Mouse (Mus musculus): Measurements from ENCODE around the gene Col5a2. TPM values are rescaled to one million over a fixed set of nuclear protein-coding genes. Genes with fewer than 3 reads are reported as not detected.

Gene Col5a2
- polyA plus RNA-seq, 1 experiment from 2014 or later, result 12.4 TPM

DNA sequence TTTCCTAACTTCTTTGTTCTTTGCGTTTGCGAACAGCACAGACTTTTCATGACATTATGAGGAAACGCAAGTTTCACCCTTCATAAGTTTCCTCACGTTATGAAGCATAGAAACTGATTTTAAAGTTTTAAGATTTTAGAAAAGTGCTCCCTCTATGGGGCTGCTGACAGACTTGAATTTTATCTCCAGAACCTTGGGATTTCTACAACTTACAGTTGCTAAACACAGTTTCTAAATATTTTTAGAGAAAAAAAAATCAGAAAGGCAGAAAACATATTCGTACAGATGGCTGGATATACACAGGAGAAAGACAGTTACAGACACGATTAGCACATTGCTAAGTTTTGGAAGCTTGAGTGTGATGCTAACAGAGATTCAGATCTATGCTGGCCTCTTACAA lies 1.6 kb downstream of the Col5a2 start:
- peak overlapping the region; percentile 35 for H3K4me3 ChIP-seq (replicated peaks; ENCODE audit: low read depth, low read length)
- H3K4me1 ChIP-seq (ENCODE audit: control insufficient read depth, insufficient read depth, low read length), result peaks cover 4% of the 10 kb centered on the region; the same call in 1 of the 2 replicates
- no peaks in the 10 kb centered on the region for H3K27me3 ChIP-seq (ENCODE audit: control insufficient read depth, insufficient read depth, low read length)
- no peaks in the 10 kb centered on the region for H3K9me3 ChIP-seq (ENCODE audit: control insufficient read depth, low read length)
- H3K27ac ChIP-seq (replicated peaks; ENCODE audit: low read depth, low read length), result no peak overlapping the region
- DNase-seq, result peak; percentile 14
- ATAC-seq (ENCODE audit: low FRiP score, low TSS enrichment), result no peak
- H3K36me3 ChIP-seq (ENCODE audit: control insufficient read depth, insufficient read depth, low read length), result no peaks in the 10 kb centered on the region
- peak overlapping the region; percentile 57 for H3K4me2 ChIP-seq (ENCODE audit: low read length)
- no peak overlapping the region for H3K9ac ChIP-seq (replicated peaks; ENCODE audit: low read length)
- 59% methylated on average over 6 of the region's 6 CpGs for WGBS

- H3K9ac ChIP-seq (replicated peaks; ENCODE audit: low read length), result no peak overlapping the region
- H3K27me3 ChIP-seq (ENCODE audit: control insufficient read depth, insufficient read depth, low read length), result no peaks in the 10 kb centered on the region
- ATAC-seq (ENCODE audit: low FRiP score, low TSS enrichment), result no peak
- H3K36me3 ChIP-seq (ENCODE audit: control insufficient read depth, insufficient read depth, low read length), result no peaks in the 10 kb centered on the region
- H3K4me2 ChIP-seq (ENCODE audit: low read length), result no peak overlapping the region
- peaks cover 4% of the 10 kb centered on the region; the same call in 1 of the 2 replicates for H3K4me1 ChIP-seq (ENCODE audit: control insufficient read depth, insufficient read depth, low read length)
- WGBS, result 91% methylated on average over 6 of the region's 6 CpGs
- no peak overlapping the region for H3K4me3 ChIP-seq (replicated peaks; ENCODE audit: low read depth, low read length)
- no peak overlapping the region for H3K27ac ChIP-seq (replicated peaks; ENCODE audit: low read depth, low read length)
- DNase-seq, result no peak
- H3K9me3 ChIP-seq (ENCODE audit: control insufficient read depth, low read length), result no peaks in the 10 kb centered on the region
These were observed 2.6 kb downstream of the Col5a2 start for GRCm38 (mm10) chr1:45500456-45500855.

DNA sequence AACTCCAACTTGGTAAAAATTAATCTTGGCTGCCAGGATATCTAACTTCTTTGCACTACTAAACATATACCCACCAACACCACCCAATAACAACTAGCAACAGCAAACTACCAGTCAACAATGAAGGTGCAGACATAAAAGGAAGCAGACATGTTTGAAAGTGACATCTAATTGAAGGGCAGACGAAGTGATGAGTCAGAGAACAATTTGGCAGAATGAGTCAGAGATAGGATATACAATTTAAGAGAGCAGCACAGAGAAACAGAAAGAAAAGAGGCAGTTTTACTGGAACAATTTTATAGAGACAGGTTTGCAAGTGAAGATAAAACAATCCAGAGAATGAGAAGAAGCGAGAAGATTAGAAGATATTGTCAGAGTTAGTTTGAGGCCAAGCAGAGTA lies 8.1 kb downstream of the Col5a2 start:
- WGBS, result 90% methylated on average over 2 of the region's 2 CpGs
- ATAC-seq (ENCODE audit: low FRiP score, low TSS enrichment), result no peak
- H3K27me3 ChIP-seq (ENCODE audit: control insufficient read depth, insufficient read depth, low read length), result no peaks in the 10 kb centered on the region
- H3K9ac ChIP-seq (replicated peaks; ENCODE audit: low read length), result no peak overlapping the region
- no peaks in the 10 kb centered on the region for H3K9me3 ChIP-seq (ENCODE audit: control insufficient read depth, low read length)
- H3K4me1 ChIP-seq (ENCODE audit: control insufficient read depth, insufficient read depth, low read length), result no peaks in the 10 kb centered on the region
- H3K36me3 ChIP-seq (ENCODE audit: control insufficient read depth, insufficient read depth, low read length), result no peaks in the 10 kb centered on the region
- no peak overlapping the region for H3K4me2 ChIP-seq (ENCODE audit: low read length)
- H3K4me3 ChIP-seq (replicated peaks; ENCODE audit: low read depth, low read length), result no peak overlapping the region
- DNase-seq, result no peak
- no peak overlapping the region for H3K27ac ChIP-seq (replicated peaks; ENCODE audit: low read depth, low read length)

DNA sequence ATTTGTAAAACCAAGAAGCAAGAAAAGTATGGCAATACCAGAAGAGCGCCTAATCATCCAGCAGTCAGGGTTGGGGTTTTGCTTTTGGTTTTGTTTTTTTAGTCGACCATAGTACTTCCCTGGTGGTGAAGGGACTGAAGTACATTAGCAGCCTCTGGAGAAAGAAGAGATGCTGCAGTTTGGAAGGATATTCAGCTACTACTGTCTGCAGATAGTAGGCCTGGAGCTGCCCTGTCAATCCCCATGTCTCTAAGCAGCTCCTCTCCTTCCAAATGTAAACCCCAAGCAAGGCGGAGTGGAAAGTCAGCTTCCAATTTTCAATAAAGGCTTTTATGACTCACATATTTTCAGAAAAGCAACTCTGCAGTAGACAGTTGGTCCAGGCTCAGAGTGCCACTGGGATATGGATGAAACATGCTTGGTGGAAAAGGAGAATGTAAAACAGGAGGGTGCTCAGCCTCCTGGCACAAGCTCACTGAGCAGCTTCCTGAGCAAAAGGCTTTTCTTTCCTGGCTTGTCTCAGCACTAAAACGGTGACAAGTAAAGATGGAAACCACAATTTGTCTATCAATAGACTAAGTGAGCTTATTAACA lies 10.9 kb downstream of the Col5a2 start:
- Histone ChIP-seq H3K36me3 (ENCODE audit: control insufficient read depth, insufficient read depth, low read length) (no peaks in the 10 kb centered on the region), H3K4me2 (ENCODE audit: low read length) (no peak overlapping the region), H3K9ac (replicated peaks; ENCODE audit: low read length) (no peak overlapping the region), H3K4me3 (replicated peaks; ENCODE audit: low read depth, low read length) (no peak overlapping the region), H3K27ac (replicated peaks; ENCODE audit: low read depth, low read length) (no peak overlapping the region), H3K9me3 (ENCODE audit: control insufficient read depth, low read length) (no peaks in the 10 kb centered on the region), H3K27me3 (ENCODE audit: control insufficient read depth, insufficient read depth, low read length) (no peaks in the 10 kb centered on the region), H3K4me1 (ENCODE audit: control insufficient read depth, insufficient read depth, low read length) (no peaks in the 10 kb centered on the region)
- ATAC-seq (ENCODE audit: low FRiP score, low TSS enrichment), result no peak
- WGBS, result 87% methylated on average over 4 of the region's 4 CpGs
- DNase-seq, result no peak

- ATAC-seq (ENCODE audit: low FRiP score, low TSS enrichment), result no peak
- H3K4me3 ChIP-seq (replicated peaks; ENCODE audit: low read depth, low read length), result no peak overlapping the region
These were observed 12.6 kb downstream of the Col5a2 start for GRCm38 (mm10) chr1:45490451-45490850.

DNA sequence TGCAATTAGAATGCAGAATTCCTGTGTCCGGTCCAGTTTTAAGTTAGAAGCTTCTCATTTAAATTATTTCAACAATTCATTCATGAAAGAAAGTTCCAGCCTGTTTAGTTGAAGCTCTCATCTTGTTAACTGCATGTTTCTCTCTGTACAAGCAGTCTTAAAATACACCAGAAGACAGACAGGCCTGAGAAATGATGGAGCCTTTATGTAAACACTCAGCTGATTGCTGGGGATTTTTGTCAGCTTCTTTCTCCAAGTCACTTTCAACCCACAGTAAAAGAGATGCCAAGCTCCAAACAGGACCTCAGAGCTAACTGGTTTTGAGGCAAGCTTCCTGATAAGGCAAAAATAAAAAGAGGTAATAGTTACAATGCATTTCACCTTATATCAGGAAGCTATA lies 14.8 kb downstream of the Col5a2 start:
- no peak for DNase-seq
- Histone ChIP-seq H3K9me3 (ENCODE audit: control insufficient read depth, low read length) (no peaks in the 10 kb centered on the region), H3K4me2 (ENCODE audit: low read length) (no peak overlapping the region), H3K27me3 (ENCODE audit: control insufficient read depth, insufficient read depth, low read length) (no peaks in the 10 kb centered on the region), H3K4me1 (ENCODE audit: control insufficient read depth, insufficient read depth, low read length) (no peaks in the 10 kb centered on the region), H3K27ac (replicated peaks; ENCODE audit: low read depth, low read length) (no peak overlapping the region), H3K36me3 (ENCODE audit: control insufficient read depth, insufficient read depth, low read length) (no peaks in the 10 kb centered on the region), H3K4me3 (replicated peaks; ENCODE audit: low read depth, low read length) (no peak overlapping the region), H3K9ac (replicated peaks; ENCODE audit: low read length) (no peak overlapping the region)
- 94% methylated on average over 1 of the region's 1 CpGs for WGBS
- ATAC-seq (ENCODE audit: low FRiP score, low TSS enrichment), result no peak

More at GRCm38 (mm10) chr1:45490451-45490850, 12.6 kb downstream of the Col5a2 start:
- no peak overlapping the region for H3K27ac ChIP-seq (replicated peaks; ENCODE audit: low read depth, low read length)
- H3K27me3 ChIP-seq (ENCODE audit: control insufficient read depth, insufficient read depth, low read length), result no peaks in the 10 kb centered on the region
- no peak overlapping the region for H3K9ac ChIP-seq (replicated peaks; ENCODE audit: low read length)
- H3K36me3 ChIP-seq (ENCODE audit: control insufficient read depth, insufficient read depth, low read length), result no peaks in the 10 kb centered on the region
- H3K4me1 ChIP-seq (ENCODE audit: control insufficient read depth, insufficient read depth, low read length), result no peaks in the 10 kb centered on the region
- no peaks in the 10 kb centered on the region for H3K9me3 ChIP-seq (ENCODE audit: control insufficient read depth, low read length)
- no peak for DNase-seq
- no peak overlapping the region for H3K4me2 ChIP-seq (ENCODE audit: low read length)
- WGBS, result 84% methylated on average over 1 of the region's 1 CpGs

- Histone ChIP-seq H3K27me3 (ENCODE audit: control insufficient read depth, insufficient read depth, low read length) (no peaks in the 10 kb centered on the region), H3K9me3 (ENCODE audit: control insufficient read depth, low read length) (no peaks in the 10 kb centered on the region), H3K4me2 (ENCODE audit: low read length) (no peak overlapping the region), H3K9ac (replicated peaks; ENCODE audit: low read length) (no peak overlapping the region), H3K36me3 (ENCODE audit: control insufficient read depth, insufficient read depth, low read length) (no peaks in the 10 kb centered on the region), H3K27ac (replicated peaks; ENCODE audit: low read depth, low read length) (no peak overlapping the region), H3K4me1 (ENCODE audit: control insufficient read depth, insufficient read depth, low read length) (no peaks in the 10 kb centered on the region), H3K4me3 (replicated peaks; ENCODE audit: low read depth, low read length) (no peak overlapping the region)
- no peak for DNase-seq
- no peak for ATAC-seq (ENCODE audit: low FRiP score, low TSS enrichment)
- WGBS, result 93% methylated on average over 4 of the region's 4 CpGs
These were observed 20.1 kb downstream of the Col5a2 start for GRCm38 (mm10) chr1:45483001-45483400.

GRCm38 (mm10) chr1:45481876-45482275 lies 21.2 kb downstream of the Col5a2 start:
- H3K4me3 ChIP-seq (replicated peaks; ENCODE audit: low read depth, low read length), result no peak overlapping the region
- no peaks in the 10 kb centered on the region for H3K36me3 ChIP-seq (ENCODE audit: control insufficient read depth, insufficient read depth, low read length)
- H3K4me1 ChIP-seq (ENCODE audit: control insufficient read depth, insufficient read depth, low read length), result no peaks in the 10 kb centered on the region
- H3K27ac ChIP-seq (replicated peaks; ENCODE audit: low read depth, low read length), result no peak overlapping the region
- no peaks in the 10 kb centered on the region for H3K27me3 ChIP-seq (ENCODE audit: control insufficient read depth, insufficient read depth, low read length)
- no peak overlapping the region for H3K9ac ChIP-seq (replicated peaks; ENCODE audit: low read length)
- no peak overlapping the region for H3K4me2 ChIP-seq (ENCODE audit: low read length)
- ATAC-seq (ENCODE audit: low FRiP score, low TSS enrichment), result no peak
- DNase-seq, result no peak
- no peaks in the 10 kb centered on the region for H3K9me3 ChIP-seq (ENCODE audit: control insufficient read depth, low read length)
- WGBS, result 90% methylated on average over 1 of the region's 1 CpGs

- Histone ChIP-seq H3K36me3 (ENCODE audit: control insufficient read depth, insufficient read depth, low read length) (no peaks in the 10 kb centered on the region), H3K4me2 (ENCODE audit: low read length) (no peak overlapping the region), H3K9me3 (ENCODE audit: control insufficient read depth, low read length) (no peaks in the 10 kb centered on the region), H3K27ac (replicated peaks; ENCODE audit: low read depth, low read length) (no peak overlapping the region), H3K9ac (replicated peaks; ENCODE audit: low read length) (no peak overlapping the region), H3K4me3 (replicated peaks; ENCODE audit: low read depth, low read length) (no peak overlapping the region), H3K27me3 (ENCODE audit: control insufficient read depth, insufficient read depth, low read length) (no peaks in the 10 kb centered on the region), H3K4me1 (ENCODE audit: control insufficient read depth, insufficient read depth, low read length) (no peaks in the 10 kb centered on the region)
- ATAC-seq (ENCODE audit: low FRiP score, low TSS enrichment) (no peak), DNase-seq (no peak)
These were observed 24.0 kb downstream of the Col5a2 start for GRCm38 (mm10) chr1:45479087-45479486.

Data from midbrain, embryonic 14.5 days (tissue).